Mouse (Mus musculus) heart, postnatal 0 days (tissue): Measurements from ENCODE around the gene Zfp978. TPM values are rescaled to one million over a fixed set of nuclear protein-coding genes. Genes with fewer than 3 reads are reported as not detected.
A peak's percentile ranks its signal among the peaks of the same experiment; 100 is the strongest.
"Not testable (repeated sequence)": the region's sequence is repeated elsewhere in the genome, so short reads cannot be mapped to it uniquely, and the experiment has no call there.

Experiments used
- ATAC-seq: fragments of 200-750 bp; cut with Nextera tagmentation; 2 replicates; pipeline ENCODE4 v1.8.0; 2017; ENCODE audit warnings: low read depth, moderate number of reproducible peaks, moderate library complexity; ENCODE audit not compliant: insufficient read depth
- DNase-seq: peaks from one replicate; pipeline ENCODE4 v3.0.0-alpha.2; 2016; ENCODE audit warnings: low spot score
- H3K27ac ChIP-seq: fragments of 300-500 bp; sonication (generic); 2 replicates; pipeline ENCODE4 v1.5.1; 2014; ENCODE audit warnings: low read depth, mild to moderate bottlenecking
- H3K27me3 ChIP-seq: fragments of 300-500 bp; sonication (generic); 2 replicates; pipeline ENCODE4 v1.6.1; 2014; ENCODE audit warnings: low read length, mixed read lengths; ENCODE audit not compliant: control insufficient read depth, insufficient read depth
- H3K36me3 ChIP-seq: fragments of 300-500 bp; sonication (generic); replicated peaks from 2 replicates; pipeline ENCODE4 v1.6.1; 2014; ENCODE audit warnings: low read length, mixed read lengths; ENCODE audit not compliant: control insufficient read depth, insufficient read depth
- H3K4me1 ChIP-seq: fragments of 300-500 bp; sonication (generic); 2 replicates; pipeline ENCODE4 v1.6.1; 2014; ENCODE audit warnings: antibody characterized with exemption; ENCODE audit not compliant: control insufficient read depth, insufficient read depth
- H3K4me2 ChIP-seq: fragments of 300-500 bp; sonication (generic); 2 replicates; pipeline ENCODE4 v1.6.1; 2014; ENCODE audit warnings: low read depth, mild to moderate bottlenecking, low read length, moderate library complexity
- H3K4me3 ChIP-seq: fragments of 300-500 bp; sonication (generic); 2 replicates; pipeline ENCODE4 v1.5.1; 2014; ENCODE audit warnings: low read depth, low read length
- H3K9ac ChIP-seq: fragments of 300-500 bp; sonication (generic); replicated peaks from 2 replicates; pipeline ENCODE4 v1.6.1; 2014; ENCODE audit warnings: low read depth, low read length, mixed read lengths
- H3K9me3 ChIP-seq: fragments of 300-500 bp; sonication (generic); replicated peaks from 2 replicates; pipeline ENCODE4 v1.6.1; 2016; ENCODE audit warnings: low read length; ENCODE audit not compliant: control insufficient read depth
- CTCF ChIP-seq: IDR thresholded peaks from 2 replicates; pipeline ENCODE4 v1.5.1; 2016; ENCODE audit warnings: antibody characterized with exemption, control low read depth, low read depth
- EP300 ChIP-seq: IDR thresholded peaks from 2 replicates; pipeline ENCODE4 v1.6.1; 2016; ENCODE audit warnings: antibody characterized with exemption, low read depth
- WGBS: fragments of 180-500 bp; shearing (Covaris S2); extraction: QIAGEN DNeasy Blood & Tissue Kit; methylation state at CpG from one replicate; pipeline ENCODE4 v1.1.7; 2014; 5-methylcytosine and 5-hydroxymethylcytosine counted together
- polyA plus RNA-seq: library from polyadenylated mRNA; unstranded; fragments of >200 nt; fragmentation: Nextera tagmentation; extraction: Ambion mirVana; gene quantifications from 2 replicates; pipeline ENCODE4 v1.2.1, GENCODE M21; 2015
- total RNA-seq: library from RNA; depleted of rRNA; stranded (reverse); fragments of >200 nt; gene quantifications from 2 replicates; pipeline ENCODE4 v1.2.3, GENCODE M21; 2014; ENCODE audit warnings: low replicate concordance

The Zfp978 gene
- total and polyA plus RNA-seq, 2 experiments from 2014 or later = 0.20 TPM; not detected in 1

- peak; percentile 55 for DNase-seq
- H3K4me1 ChIP-seq, H3K4me2 ChIP-seq, H3K27me3 ChIP-seq, H3K36me3 ChIP-seq, H3K4me3 ChIP-seq, H3K27ac ChIP-seq, H3K9ac ChIP-seq: not testable (repeated sequence)
- ATAC-seq = peak; percentile 2; the same call in 1 of the 2 replicates
- H3K9me3 ChIP-seq = peaks cover 49% of the 10 kb centered on the region
- TF ChIP-seq CTCF = peak; percentile 55
- WGBS = 37% methylated on average over 5 of the region's 5 CpGs
Observed at GRCm38 (mm10) chr4:147425615-147426347, 64.7 kb downstream of the Zfp978 start.

GRCm38 (mm10) chr4:147430651-147431050 is 69.5 kb downstream of the Zfp978 start:
- Histone ChIP-seq H3K4me3 (no peak overlapping the region), H3K9me3 (peaks cover 42% of the 10 kb centered on the region), H3K36me3 (no peaks in the 10 kb centered on the region), H3K4me2 (no peak overlapping the region), H3K27ac (no peak overlapping the region), H3K9ac (no peak overlapping the region), H3K27me3 (no peaks in the 10 kb centered on the region), H3K4me1 (no peaks in the 10 kb centered on the region)
- DNase-seq (no peak), ATAC-seq (no peak)
- TF ChIP-seq CTCF = no peak; the same call in 1 of the 2 replicates
- TF ChIP-seq EP300 = no peak

GRCm38 (mm10) chr4:147431696-147432442 is 70.8 kb downstream of the Zfp978 start:
- TF ChIP-seq EP300 = 0 out of 2 replicates have a peak, but pooled peaks have one; percentile 15
- DNase-seq, H3K4me2 ChIP-seq, H3K27ac ChIP-seq, H3K9ac ChIP-seq, H3K4me1 ChIP-seq, H3K4me3 ChIP-seq, H3K36me3 ChIP-seq, H3K27me3 ChIP-seq: not testable (repeated sequence)
- H3K9me3 ChIP-seq = peaks cover 44% of the 10 kb centered on the region
- ATAC-seq = peak; percentile 17
- 58% methylated on average over 3 of the region's 3 CpGs for WGBS

- ATAC-seq (peak; percentile 5; the same call in 1 of the 2 replicates), DNase-seq (no peak)
- Histone ChIP-seq H3K27ac (no peak overlapping the region), H3K27me3 (no peaks in the 10 kb centered on the region), H3K4me1 (no peaks in the 10 kb centered on the region), H3K9ac (no peak overlapping the region), H3K4me3 (no peak overlapping the region), H3K4me2 (no peak overlapping the region), H3K9me3 (peaks cover 48% of the 10 kb centered on the region), H3K36me3 (no peaks in the 10 kb centered on the region)
- 77% methylated on average over 1 of the region's 1 CpGs for WGBS
- TF ChIP-seq CTCF = no peak
- no peak for TF ChIP-seq EP300
Observed at GRCm38 (mm10) chr4:147432443-147432790, 71.3 kb downstream of the Zfp978 start.

- peaks cover 48% of the 10 kb centered on the region for H3K9me3 ChIP-seq
- H3K36me3 ChIP-seq = no peaks in the 10 kb centered on the region
- no peak for DNase-seq
- H3K9ac ChIP-seq = no peak overlapping the region
- H3K27ac ChIP-seq = no peak overlapping the region
- no peak overlapping the region for H3K4me3 ChIP-seq
- WGBS = 35% methylated on average over 3 of the region's 3 CpGs
- no peak overlapping the region for H3K4me2 ChIP-seq
- TF ChIP-seq CTCF = no peak
- TF ChIP-seq EP300 = no peak
- peak; percentile 27 for ATAC-seq
- no peaks in the 10 kb centered on the region for H3K27me3 ChIP-seq
- no peaks in the 10 kb centered on the region for H3K4me1 ChIP-seq
Observed at GRCm38 (mm10) chr4:147433017-147433416, 71.9 kb downstream of the Zfp978 start.
